Mouse (Mus musculus) limb, embryonic 14.5 days (tissue): ENCODE measurements around the gene Pde4a. TPM values are rescaled to one million over a fixed set of nuclear protein-coding genes. Genes with fewer than 3 reads are reported as not detected.
A peak's percentile ranks its signal among the peaks of the same experiment; 100 is the strongest.

Source experiments
- ATAC-seq: fragments of 200-750 bp; cut with Nextera tagmentation; 2 replicates; pipeline ENCODE4 v1.8.0; 2017; ENCODE audit warnings: low read depth, moderate number of reproducible peaks, moderate TSS enrichment; ENCODE audit not compliant: low FRiP score
- DNase-seq: peaks from one replicate; pipeline ENCODE4 v3.0.0-alpha.2; 2015; ENCODE audit warnings: low spot score
- H3K27ac ChIP-seq: fragments of 300-500 bp; sonication (generic); replicated peaks from 2 replicates; pipeline ENCODE4 v1.5.1; 2014; ENCODE audit warnings: low read depth, mild to moderate bottlenecking, low read length, moderate library complexity, mixed read lengths
- H3K27me3 ChIP-seq: fragments of 300-500 bp; sonication (generic); 2 replicates; pipeline ENCODE4 v1.6.1; 2014; ENCODE audit warnings: low read length, mixed read lengths; ENCODE audit not compliant: control insufficient read depth, insufficient read depth
- H3K36me3 ChIP-seq: fragments of 300-500 bp; sonication (generic); 2 replicates; pipeline ENCODE4 v1.6.1; 2014; ENCODE audit warnings: mild to moderate bottlenecking, low read length, moderate library complexity, mixed read lengths; ENCODE audit not compliant: control insufficient read depth, insufficient read depth
- H3K4me1 ChIP-seq: fragments of 300-500 bp; sonication (generic); 2 replicates; pipeline ENCODE4 v1.6.1; 2014; ENCODE audit warnings: antibody characterized with exemption, low read length, mixed read lengths; ENCODE audit not compliant: control insufficient read depth, insufficient read depth
- H3K4me2 ChIP-seq: fragments of 300-500 bp; sonication (generic); replicated peaks from 2 replicates; pipeline ENCODE4 v1.6.1; 2014; ENCODE audit warnings: low read depth, mild to moderate bottlenecking, low read length, moderate library complexity; ENCODE audit not compliant: severe bottlenecking
- H3K4me3 ChIP-seq: fragments of 300-500 bp; sonication (generic); replicated peaks from 2 replicates; pipeline ENCODE4 v1.5.1; 2014; ENCODE audit warnings: low read length
- H3K9ac ChIP-seq: fragments of 300-500 bp; sonication (generic); 2 replicates; pipeline ENCODE4 v1.6.1; 2014; ENCODE audit warnings: mild to moderate bottlenecking, low read depth, low read length, moderate library complexity; ENCODE audit not compliant: severe bottlenecking
- H3K9me3 ChIP-seq: fragments of 300-500 bp; sonication (generic); 2 replicates; pipeline ENCODE4 v1.6.1; 2016; ENCODE audit warnings: low read length; ENCODE audit not compliant: control insufficient read depth
- POLR2A ChIP-seq: fragments of 200-500 bp; IDR thresholded peaks from 2 replicates; pipeline ENCODE4 v1.8.0; 2012; ENCODE audit warnings: inconsistent platforms, mild to moderate bottlenecking, moderate library complexity, borderline replicate concordance; ENCODE audit not compliant: insufficient read depth, insufficient read length; ENCODE audit errors: extremely low read depth
- WGBS: fragments of 180-500 bp; shearing (Covaris S2); extraction: QIAGEN DNeasy Blood & Tissue Kit; methylation state at CpG from one replicate; pipeline ENCODE4 v1.1.7; 2014; 5-methylcytosine and 5-hydroxymethylcytosine counted together
- polyA plus RNA-seq, 2 experiments: library from polyadenylated mRNA; depleted of rRNA in 1 of 2; stranded (reverse) in 1 of 2; unstranded in 1 of 2; fragments of >200 nt; fragmentation: Nextera tagmentation in 1 of 2; extraction: Ambion mirVana in 1 of 2; gene quantifications; 2 replicates each; pipeline versions ENCODE4 v1.2.1 to v1.2.3; 2012 to 2014

Gene Pde4a
- 5.7 and 7.1 TPM in 2 replicates for polyA plus RNA-seq (2012; rRNA removed)
- polyA plus RNA-seq (2014; fragmentation: Nextera tagmentation; extraction: Ambion mirVana): 4.4 and 5.7 TPM in 2 replicates

- Histone ChIP-seq H3K4me1 (peaks cover 32% of the 10 kb centered on the region), H3K4me3 (peak within 1 kb of the TSS; percentile 49), H3K27me3 (peaks cover 54% of the 10 kb centered on the region), H3K36me3 (no peaks in the 10 kb centered on the region), H3K27ac (no peak within 1 kb of the TSS), H3K9me3 (no peaks in the 10 kb centered on the region), H3K9ac (peak within 1 kb of the TSS; percentile 48), H3K4me2 (peak within 1 kb of the TSS; percentile 86)
- TF ChIP-seq POLR2A: no peak
- WGBS: 4% methylated on average over 49 of the region's 86 CpGs
- peak; percentile 30 for DNase-seq
- no peak for ATAC-seq
These were observed at the start of gene Pde4a for GRCm38 (mm10) chr9:21165041-21165951. Pde4a (plus strand) TSS chr9:21165714.

- H3K4me3 ChIP-seq: no peak overlapping the region
- no peaks in the 10 kb centered on the region for H3K9me3 ChIP-seq
- no peaks in the 10 kb centered on the region for H3K27me3 ChIP-seq
- no peak for TF ChIP-seq POLR2A
- DNase-seq: no peak
- H3K9ac ChIP-seq: no peak overlapping the region
- 80% methylated on average over 6 of the region's 6 CpGs for WGBS
- no peaks in the 10 kb centered on the region for H3K4me1 ChIP-seq
- H3K4me2 ChIP-seq: no peak overlapping the region
- peaks cover 22% of the 10 kb centered on the region; the same call in 1 of the 2 replicates for H3K36me3 ChIP-seq
- H3K27ac ChIP-seq: no peak overlapping the region
- ATAC-seq: no peak
These were observed 48.4 kb upstream of the Pde4a start for GRCm38 (mm10) chr9:21117073-21117472.

GRCm38 (mm10) chr9:21121483-21121882 lies 44.0 kb upstream of the Pde4a start:
- Histone ChIP-seq H3K4me1 (no peaks in the 10 kb centered on the region), H3K4me2 (no peak overlapping the region), H3K9me3 (no peaks in the 10 kb centered on the region), H3K36me3 (peaks cover 36% of the 10 kb centered on the region), H3K9ac (no peak overlapping the region), H3K4me3 (no peak overlapping the region), H3K27ac (no peak overlapping the region), H3K27me3 (no peaks in the 10 kb centered on the region)
- TF ChIP-seq POLR2A: no peak
- 91% methylated on average over 16 of the region's 16 CpGs for WGBS
- no peak for ATAC-seq
- DNase-seq: no peak

- 80% methylated on average over 5 of the region's 5 CpGs for WGBS
- no peaks in the 10 kb centered on the region for H3K4me1 ChIP-seq
- H3K36me3 ChIP-seq: peaks cover 50% of the 10 kb centered on the region
- ATAC-seq (no peak), DNase-seq (no peak)
- H3K27me3 ChIP-seq: no peaks in the 10 kb centered on the region
- no peaks in the 10 kb centered on the region for H3K9me3 ChIP-seq
- no peak overlapping the region for H3K4me3 ChIP-seq
- no peak overlapping the region for H3K9ac ChIP-seq
- no peak overlapping the region for H3K27ac ChIP-seq
- H3K4me2 ChIP-seq: no peak overlapping the region
- no peak for TF ChIP-seq POLR2A
These were observed 40.7 kb upstream of the Pde4a start for GRCm38 (mm10) chr9:21124837-21125236.

DNA sequence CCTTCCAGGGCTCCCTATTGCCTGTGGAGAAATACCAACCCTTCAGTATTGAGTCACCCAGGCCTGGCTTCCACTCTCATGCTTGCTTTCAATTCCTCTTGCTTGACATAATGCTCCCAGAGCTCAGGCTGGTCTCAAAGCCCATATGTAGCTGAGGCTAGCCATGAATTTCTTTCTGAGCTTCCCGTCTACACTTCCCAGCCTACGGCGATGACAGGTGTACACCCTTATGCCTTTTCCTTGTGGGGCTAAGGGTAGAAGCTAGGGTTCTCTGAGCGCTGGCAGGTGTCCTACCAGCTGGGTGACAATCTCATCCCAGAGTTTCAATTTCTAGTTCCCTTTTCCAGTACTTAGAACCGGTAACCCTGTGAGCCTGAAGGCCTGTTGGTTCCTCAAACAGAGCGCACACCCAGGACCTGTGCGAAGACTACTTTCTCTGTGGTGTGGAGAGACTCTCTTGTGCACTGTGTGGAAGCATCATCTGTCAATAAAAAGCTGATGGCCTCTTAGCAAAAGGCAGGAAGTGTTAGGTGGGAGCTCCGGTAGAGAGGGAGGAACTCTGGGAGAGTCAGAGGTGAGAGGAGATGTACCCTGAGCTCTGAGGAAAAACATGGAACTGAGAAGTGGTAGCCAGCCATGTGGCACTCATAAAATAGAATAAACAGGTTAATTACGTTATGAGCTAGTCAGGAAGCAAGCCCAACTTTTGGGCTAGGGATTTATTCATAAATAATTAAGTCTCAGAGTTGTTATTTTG lies 39.8 kb upstream of the Pde4a start:
- Histone ChIP-seq H3K9me3 (no peaks in the 10 kb centered on the region), H3K4me1 (peaks cover 5% of the 10 kb centered on the region; the same call in 1 of the 2 replicates), H3K4me3 (no peak overlapping the region), H3K9ac (no peak overlapping the region), H3K36me3 (peaks cover 43% of the 10 kb centered on the region), H3K4me2 (no peak overlapping the region), H3K27me3 (no peaks in the 10 kb centered on the region), H3K27ac (no peak overlapping the region)
- ATAC-seq (no peak), DNase-seq (no peak)
- no peak for TF ChIP-seq POLR2A
- WGBS: 86% methylated on average over 9 of the region's 9 CpGs
